Mouse (Mus musculus) left cerebral cortex, adult 2 months (tissue): ENCODE measurements at regions not wholly inside any gene's neighbourhood (a gene's known extent, or its start where the extent isn't known, plus 50 kb on each side); places are given as distances from the start of the nearest gene placed in this dataset.

Experiments
- DNase-seq, 2 experiments: peaks; one replicate each; pipeline ENCODE4 v3.0.0; 2021 to 2022; ENCODE audit warnings: low spot score in 2 of 2, mixed read lengths in 1 of 2; ENCODE audit errors: extremely low spot score in 1 of 2
- H3K27ac ChIP-seq: fragments of 200-600 bp; 2 replicates; pipeline ENCODE4 v1.8.1; 2022
- H3K4me3 ChIP-seq: fragments of 200-600 bp; 2 replicates; pipeline ENCODE4 v1.8.1; 2022
- CTCF ChIP-seq: fragments of 200-600 bp; IDR thresholded peaks from 2 replicates; pipeline ENCODE4 v1.8.1; 2022; ENCODE audit warnings: antibody characterized with exemption, mild to moderate bottlenecking, moderate library complexity
- intact Hi-C: fragments of 180-260 bp; cut with DNase I; formaldehyde crosslinking; loops from one replicate; pipeline ENCODE4 v1.15.1; 2025

DNA sequence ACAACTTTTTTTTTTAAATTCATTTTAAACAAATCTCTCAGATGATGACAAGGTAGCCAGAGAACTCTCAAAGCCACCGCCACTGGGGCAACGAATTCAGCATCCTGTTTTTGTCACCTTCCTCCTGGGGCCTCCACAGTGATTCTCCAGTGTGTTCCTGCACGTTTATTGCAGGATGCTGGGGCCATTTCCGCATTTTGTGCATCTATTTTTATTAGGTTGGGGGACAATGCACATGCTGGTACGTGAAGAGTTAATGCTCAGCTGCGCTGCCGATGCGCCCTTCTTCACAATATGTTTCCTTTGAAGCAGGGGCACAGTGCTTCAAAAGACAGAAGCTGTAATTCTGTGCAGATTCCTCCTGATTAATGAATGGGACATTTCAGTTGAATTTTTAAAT is 246.9 kb downstream of the Mtx2 start:
- no peak for DNase-seq
- no peak overlapping the region for H3K27ac ChIP-seq
- H3K4me3 ChIP-seq, result no peak overlapping the region
- intact Hi-C loops, result no loop called here
- TF ChIP-seq CTCF, result no peak

DNA sequence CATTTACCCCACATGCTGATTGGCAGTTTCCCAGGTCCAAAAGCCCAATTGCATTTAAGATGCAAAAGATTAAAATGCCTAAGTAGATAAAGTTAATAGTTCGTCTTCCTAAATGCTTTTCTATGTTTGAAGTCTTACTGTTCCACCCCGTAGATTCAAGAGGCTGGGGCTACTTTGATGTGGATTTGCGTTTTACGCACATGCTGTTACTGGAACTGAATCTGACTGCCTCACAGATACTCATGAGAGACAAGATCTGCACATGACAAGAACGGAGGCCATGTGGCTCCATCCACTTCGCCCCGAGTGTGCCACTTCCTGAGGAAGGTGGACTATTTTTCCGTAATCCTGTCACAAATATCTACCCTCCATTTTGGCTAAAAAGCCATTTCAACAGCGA is 247.6 kb downstream of the Mtx2 start:
- no peak for TF ChIP-seq CTCF
- no peak overlapping the region for H3K4me3 ChIP-seq
- no peak overlapping the region for H3K27ac ChIP-seq
- intact Hi-C loops, result no loop called here
- no peak for DNase-seq

DNA sequence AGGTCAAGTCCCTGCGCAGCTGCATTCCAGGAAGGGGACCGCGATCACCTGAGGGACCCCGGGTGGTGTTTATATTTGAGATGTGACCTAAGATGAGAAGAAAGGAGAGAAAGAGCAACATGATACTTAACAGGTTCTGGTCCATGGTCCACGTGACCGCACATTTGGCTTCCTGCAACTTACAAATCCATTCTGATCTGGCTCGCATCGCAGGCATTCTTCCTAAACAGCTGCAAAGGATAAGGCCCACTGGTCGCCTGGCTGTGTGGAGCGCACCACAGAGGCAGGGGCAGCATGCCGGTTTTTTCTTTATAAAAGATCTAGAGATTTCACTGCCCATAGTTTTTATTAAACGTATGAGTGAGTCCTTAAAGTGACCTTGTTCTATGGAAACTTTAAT is 261.6 kb downstream of the Mtx2 start:
- no peak for TF ChIP-seq CTCF
- H3K27ac ChIP-seq, result no peak overlapping the region
- intact Hi-C loops, result no loop called here
- H3K4me3 ChIP-seq, result no peak overlapping the region
- DNase-seq, result no peak

DNA sequence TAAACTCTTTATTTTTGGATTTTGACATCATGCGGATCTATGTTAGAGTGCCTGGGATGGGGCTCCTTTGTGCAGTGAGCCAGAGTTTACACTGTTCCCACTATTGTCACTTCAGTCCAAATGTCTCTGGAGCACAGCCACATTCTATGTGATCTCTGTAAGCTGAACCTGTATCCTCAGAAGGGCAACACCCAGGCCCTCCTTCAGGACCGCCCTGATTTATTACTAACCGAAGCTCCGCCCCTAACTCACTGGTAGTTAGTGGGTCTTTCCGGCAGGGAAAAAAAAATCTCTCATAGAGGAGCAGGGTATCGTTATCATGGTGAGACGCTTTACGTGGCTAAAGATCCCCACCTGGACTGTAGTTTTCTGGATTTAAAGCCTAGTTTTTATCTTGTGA is 263.6 kb downstream of the Mtx2 start:
- DNase-seq, result no peak
- H3K27ac ChIP-seq, result no peak overlapping the region
- intact Hi-C loops, result no loop called here
- H3K4me3 ChIP-seq, result no peak overlapping the region
- no peak for TF ChIP-seq CTCF

DNA sequence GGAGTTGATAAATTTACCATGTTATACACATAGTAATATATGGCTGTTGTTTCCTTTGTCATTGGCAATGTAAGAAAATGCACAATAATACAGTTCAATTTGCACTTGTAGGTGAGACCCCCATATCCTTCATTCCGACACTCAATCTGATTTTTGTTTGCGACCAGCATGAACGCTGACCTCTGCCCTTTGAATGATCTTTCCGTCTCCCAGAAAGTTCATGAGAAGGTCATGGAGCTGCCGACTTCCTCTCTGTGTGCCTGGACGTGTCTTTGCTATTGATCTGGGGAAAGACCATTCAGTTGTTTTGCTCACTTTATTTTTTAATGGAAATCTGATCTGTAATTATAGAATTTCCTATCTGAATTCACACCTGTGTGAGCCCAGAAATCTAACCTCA is 264.0 kb downstream of the Mtx2 start:
- no peak overlapping the region for H3K27ac ChIP-seq
- H3K4me3 ChIP-seq, result no peak overlapping the region
- TF ChIP-seq CTCF, result no peak
- DNase-seq, result no peak
- intact Hi-C loops, result no loop called here

DNA sequence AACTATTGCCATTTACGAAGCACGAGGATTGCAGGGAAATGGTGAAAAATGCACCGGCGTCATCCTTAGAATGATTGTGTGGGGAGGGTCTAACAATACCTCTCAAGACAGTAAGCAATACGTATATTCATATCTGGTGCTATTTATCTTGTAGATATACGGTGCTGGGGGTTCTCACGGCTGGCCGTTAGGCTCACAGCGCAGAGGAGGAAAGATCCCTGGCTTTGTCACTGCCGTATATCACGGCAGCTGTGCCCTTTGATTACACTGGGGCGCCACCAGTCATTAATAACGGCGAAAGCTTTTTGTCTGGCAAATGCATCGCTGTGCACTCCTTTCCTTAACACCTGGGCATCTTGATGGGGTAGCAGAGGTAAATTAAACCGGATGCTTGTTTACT is 264.8 kb downstream of the Mtx2 start:
- TF ChIP-seq CTCF, result no peak
- DNase-seq, result no peak
- H3K4me3 ChIP-seq, result no peak overlapping the region
- intact Hi-C loops, result no loop called here
- no peak overlapping the region for H3K27ac ChIP-seq

DNA sequence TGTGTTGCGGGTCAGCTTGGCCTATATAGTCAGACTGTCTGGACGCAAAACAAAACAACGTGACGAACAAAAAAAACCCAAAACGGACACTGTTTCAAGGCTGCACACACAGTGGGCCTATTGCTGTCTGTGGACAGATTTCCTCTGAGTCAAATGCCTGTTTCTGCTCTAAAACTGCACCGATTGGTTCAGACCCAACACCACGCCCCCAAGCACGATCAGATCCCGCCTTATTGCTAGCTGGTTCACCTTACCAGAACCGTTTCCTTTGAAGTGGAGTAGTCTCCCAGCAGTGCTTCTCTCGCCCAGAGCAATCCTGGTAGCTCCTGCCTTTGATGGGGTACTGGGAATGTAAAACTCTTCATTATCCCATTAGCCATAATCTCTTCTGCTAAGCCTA is 275.9 kb downstream of the Mtx2 start:
- no peak overlapping the region for H3K27ac ChIP-seq
- no peak overlapping the region for H3K4me3 ChIP-seq
- no peak for TF ChIP-seq CTCF
- DNase-seq, result no peak
- intact Hi-C loops, result no loop called here

DNA sequence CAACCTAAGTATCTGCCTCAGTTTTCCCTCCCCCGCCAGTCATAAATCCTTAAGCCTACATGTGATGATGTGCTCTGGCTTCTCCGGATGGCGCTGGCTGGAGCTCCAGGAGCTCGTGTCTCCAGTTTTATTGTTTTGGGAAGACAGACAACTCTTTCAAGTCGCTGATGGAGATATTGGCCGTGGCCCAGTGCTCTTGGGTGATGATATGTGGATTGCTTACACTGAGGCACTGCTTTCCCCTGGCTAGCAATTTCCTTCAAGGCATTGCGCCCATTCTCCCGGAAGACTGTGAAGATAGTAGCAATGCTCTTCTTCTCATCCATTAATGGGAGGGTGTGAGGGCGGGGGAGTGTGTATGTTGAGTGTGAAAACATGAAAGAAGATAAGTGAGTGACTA is 287.1 kb downstream of the Mtx2 start:
- TF ChIP-seq CTCF, result no peak
- no peak overlapping the region for H3K4me3 ChIP-seq
- intact Hi-C loops, result no loop called here
- DNase-seq, result no peak
- H3K27ac ChIP-seq, result no peak overlapping the region

DNA sequence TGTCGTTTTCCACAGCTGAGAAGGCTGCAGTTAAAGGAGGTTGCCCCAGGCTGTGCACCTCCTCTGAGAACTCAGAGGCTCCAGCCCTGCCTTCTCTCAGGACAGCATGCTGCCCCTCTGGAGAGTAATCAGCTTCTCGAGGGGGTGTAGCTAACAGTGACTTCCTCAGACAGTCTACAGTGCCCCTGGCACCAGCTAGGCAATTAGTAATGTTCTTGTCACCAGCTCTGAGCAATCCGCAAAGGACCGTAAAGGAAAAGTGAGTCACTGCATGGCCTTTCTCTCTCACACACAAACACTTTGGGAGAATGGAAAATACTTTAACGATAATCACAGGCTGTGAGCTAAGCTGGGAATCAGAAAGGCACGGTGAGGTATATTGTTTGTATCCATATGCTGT is 288.8 kb downstream of the Mtx2 start:
- Histone ChIP-seq H3K27ac (no peak overlapping the region), H3K4me3 (no peak overlapping the region)
- intact Hi-C loops, result no loop called here
- DNase-seq, result no peak
- TF ChIP-seq CTCF, result no peak

DNA sequence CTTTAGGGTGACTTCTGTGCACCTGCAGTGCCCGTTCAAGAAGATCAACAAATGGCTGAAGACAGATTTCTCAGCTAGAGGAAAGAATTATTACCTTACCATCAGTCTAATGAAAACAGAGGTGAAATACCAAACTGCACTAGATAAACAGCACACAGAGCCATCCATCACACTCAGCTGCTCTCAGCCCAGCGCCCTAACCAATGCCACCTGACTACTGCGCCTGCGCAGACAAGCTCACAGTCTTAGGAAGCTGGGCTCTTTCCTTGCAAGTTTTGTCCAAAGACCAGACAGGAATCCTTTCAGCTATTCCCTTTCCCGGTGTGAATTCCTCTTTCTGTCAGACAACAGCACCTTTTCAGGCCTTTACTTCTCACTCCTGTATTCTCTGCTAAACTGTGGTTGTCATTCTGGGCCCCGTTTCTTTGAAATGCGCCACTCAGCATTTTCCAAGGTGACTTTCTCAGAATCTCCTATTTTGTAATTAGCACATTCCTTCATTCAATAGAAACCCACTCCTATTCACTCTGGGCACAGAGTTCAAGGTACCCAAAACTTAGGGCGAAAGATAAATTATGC is 292.8 kb downstream of the Mtx2 start:
- Histone ChIP-seq H3K4me3 (no peak overlapping the region), H3K27ac (no peak overlapping the region)
- no peak for TF ChIP-seq CTCF
- intact Hi-C loops, result no loop called here
- no peak for DNase-seq

DNA sequence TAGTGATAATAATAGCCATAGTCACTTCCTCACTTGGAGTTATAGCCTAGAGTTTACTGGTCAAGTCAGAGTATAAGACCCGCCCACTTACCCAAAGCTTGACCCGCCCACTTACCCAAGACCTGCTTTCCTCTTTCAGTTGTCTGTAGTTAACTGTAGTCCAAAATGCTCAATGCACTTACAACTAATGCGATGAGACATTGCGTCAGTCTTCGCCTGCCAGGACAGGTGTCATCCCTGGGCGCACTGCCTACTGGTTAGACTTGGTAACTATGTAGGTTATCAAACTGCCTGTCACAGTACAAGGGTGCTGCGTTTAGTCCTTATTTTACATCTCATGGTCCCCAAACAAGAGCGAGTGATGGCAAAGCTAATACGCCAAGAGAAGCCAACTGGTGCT is 294.0 kb downstream of the Mtx2 start:
- H3K4me3 ChIP-seq, result no peak overlapping the region
- H3K27ac ChIP-seq, result no peak overlapping the region
- no peak for TF ChIP-seq CTCF
- DNase-seq, result no peak
- intact Hi-C loops, result no loop called here

DNA sequence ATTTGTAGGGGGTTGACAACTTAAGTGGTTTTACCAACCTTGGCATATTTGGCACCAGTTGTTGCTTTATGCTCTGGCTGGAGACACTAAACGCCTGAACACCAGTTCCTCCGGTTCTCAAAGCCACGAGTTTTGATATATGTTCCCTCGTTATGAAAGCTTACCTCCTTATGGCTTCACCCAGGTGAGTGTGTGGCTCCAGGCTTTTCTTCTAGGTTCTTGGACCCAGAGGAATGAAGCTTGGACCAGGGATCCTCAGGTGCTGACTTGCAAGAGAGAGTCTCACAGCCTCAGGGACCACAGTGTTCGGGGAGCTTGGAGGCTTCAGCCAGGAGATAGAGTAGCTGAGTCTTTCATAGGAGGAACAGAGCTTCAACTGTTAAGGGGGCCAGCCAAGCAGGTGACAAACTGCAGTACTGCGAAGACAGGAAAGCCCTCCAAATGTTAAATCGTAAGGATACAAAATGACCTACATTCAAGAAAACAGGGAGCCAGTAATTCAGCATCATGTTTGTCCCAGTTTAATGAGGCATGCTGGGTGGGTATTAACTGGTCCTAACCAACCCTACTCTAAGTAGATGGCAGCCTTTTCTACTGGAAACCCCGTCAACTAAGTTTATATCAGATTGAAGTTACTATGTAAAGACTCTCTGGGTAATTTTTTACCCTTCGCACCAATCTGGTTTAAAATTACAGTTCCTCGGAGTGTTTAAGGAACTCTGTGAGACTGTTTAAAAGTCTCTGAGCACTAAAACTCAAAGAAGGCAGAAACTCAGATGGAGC is 307.9 kb downstream of the Mtx2 start:
- TF ChIP-seq CTCF, result no peak
- no peak for DNase-seq
- intact Hi-C loops, result loop anchor here (10.0 kb wide), 1 partner anchor 1859 kb away; the partner anchor contains the start of gene Sp9
- H3K27ac ChIP-seq, result no peak overlapping the region
- no peak overlapping the region for H3K4me3 ChIP-seq

DNA sequence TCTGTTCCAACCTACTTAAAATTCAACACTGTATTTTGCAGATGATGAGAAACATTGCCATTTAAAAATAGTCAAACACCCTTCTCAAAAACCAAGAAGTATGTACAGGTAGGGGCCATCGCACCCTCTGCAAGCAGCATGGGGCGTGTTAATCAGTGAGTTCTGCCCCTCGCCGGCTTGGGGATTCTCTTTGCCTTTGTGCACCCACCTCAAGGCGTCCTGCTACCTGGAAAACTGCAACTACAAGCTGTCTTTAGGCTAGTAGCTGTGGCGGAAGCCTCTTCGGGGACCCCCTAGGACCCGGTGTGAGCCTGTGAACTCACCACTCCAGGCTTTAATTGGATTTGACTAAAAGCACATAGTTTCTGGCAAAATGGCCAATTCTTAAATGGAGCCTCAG is 311.0 kb downstream of the Mtx2 start:
- no peak overlapping the region for H3K4me3 ChIP-seq
- H3K27ac ChIP-seq, result no peak overlapping the region
- intact Hi-C loops, result loop anchor here (5.0 to 10.0 kb wide), 5 partner anchors 169 to 1862 kb away; partner anchors contain the start of genes Hoxd8 and Sp9
- TF ChIP-seq CTCF, result no peak
- DNase-seq, result no peak
